Mouse (Mus musculus) testis, adult 2 months (tissue): ENCODE results near the gene Npas3.

Experiments used
- CTCF ChIP-seq: fragments of 200-500 bp; IDR thresholded peaks from 2 replicates; pipeline ENCODE4 v1.5.1; 2012; ENCODE audit warnings: low read depth, mild to moderate bottlenecking, inconsistent platforms, low read length, moderate library complexity; ENCODE audit not compliant: control insufficient read depth, insufficient read depth, insufficient replicate concordance
- POLR2A ChIP-seq: fragments of 200-500 bp; IDR thresholded peaks from 2 replicates; pipeline ENCODE4 v1.6.1; 2012; ENCODE audit warnings: low read depth, mild to moderate bottlenecking, inconsistent platforms, low read length, moderate library complexity; ENCODE audit not compliant: control insufficient read depth

- TF ChIP-seq CTCF, result no peak
- TF ChIP-seq POLR2A, result no peak
Observed at GRCm38 (mm10) chr12:54015304-54015703, 766.8 kb downstream of the Npas3 start.
